Mouse (Mus musculus): ENCODE measurements around the gene Fndc5. TPM values are rescaled to one million over a fixed set of nuclear protein-coding genes. Genes with fewer than 3 reads are reported as not detected.

Fndc5 gene
- polyA plus RNA-seq (2014; fragmentation: Nextera tagmentation; extraction: Ambion mirVana) = 14.5 and 15.4 TPM in 2 replicates

DNA sequence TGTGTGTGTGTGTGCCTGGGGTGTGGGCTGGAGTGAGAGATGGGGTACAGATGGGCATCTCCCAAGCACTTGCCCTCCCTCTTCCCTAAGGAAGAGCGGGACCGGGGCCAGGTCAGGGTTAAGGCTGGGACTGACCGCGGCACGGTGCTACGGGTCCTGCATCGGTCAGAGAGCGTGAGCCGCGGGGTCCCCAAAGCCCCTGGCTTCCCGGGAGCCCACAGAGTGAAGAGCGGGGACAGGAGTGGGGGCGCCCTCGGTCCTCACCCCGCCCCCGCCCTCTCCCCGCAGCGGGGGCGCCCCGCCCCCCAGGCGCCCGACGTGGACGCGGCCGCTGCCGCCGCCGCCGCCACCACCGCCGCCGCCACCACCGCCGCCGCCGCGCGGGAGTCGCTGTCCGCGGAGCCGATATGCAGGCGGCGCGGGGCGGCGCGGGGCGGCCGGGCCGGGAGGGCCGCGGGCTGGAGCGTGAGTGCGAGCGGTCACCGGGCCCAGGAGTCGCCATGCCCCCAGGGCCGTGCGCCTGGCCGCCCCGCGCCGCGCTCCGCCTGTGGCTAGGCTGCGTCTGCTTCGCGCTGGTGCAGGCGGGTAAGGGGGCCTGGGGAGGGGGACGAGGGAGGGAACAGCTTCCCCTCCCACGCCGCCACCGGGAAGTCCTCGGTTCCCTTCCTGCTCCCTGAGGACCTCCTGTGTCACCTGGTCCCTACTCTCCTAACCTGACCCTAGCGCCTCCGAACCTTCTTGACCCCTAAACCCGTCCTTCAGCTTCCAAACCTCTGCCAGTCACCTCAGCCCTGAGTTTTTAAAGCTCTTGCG, at the start of gene Fndc5:
Fndc5 (plus strand) TSS at position 421 of the 813 bp plus-strand sequence.
- 1% methylated on average over 31 of the region's 80 CpGs for WGBS
- Histone ChIP-seq H3K27me3 (ENCODE audit: control insufficient read depth, insufficient read depth, low read length) (peaks cover 10% of the 10 kb centered on the region), H3K27ac (no peak within 1 kb of the TSS)

GRCm38 (mm10) chr4:129087850-129088249, 48.9 kb upstream of the Fndc5 start:
- no peak for ATAC-seq (ENCODE audit: low FRiP score)
- WGBS = 55% methylated on average over 5 of the region's 5 CpGs

More for the DNA sequence above, at the start of gene Fndc5:
- peak within 1 kb of the TSS; percentile 57 for H3K4me3 ChIP-seq (replicated peaks; ENCODE audit: low read length)
- no peaks in the 10 kb centered on the region for H3K36me3 ChIP-seq (replicated peaks; ENCODE audit: control insufficient read depth, insufficient read depth)
- no peaks in the 10 kb centered on the region for H3K9me3 ChIP-seq (ENCODE audit: control insufficient read depth, low read length)
- DNase-seq (ENCODE audit: low spot score) = no peak
- ATAC-seq (ENCODE audit: low FRiP score) = peak; percentile 44; the same call in 1 of the 2 replicates
- peak within 1 kb of the TSS; percentile 81 for H3K9ac ChIP-seq
- peak within 1 kb of the TSS; percentile 90 for H3K4me2 ChIP-seq (replicated peaks)
- peaks cover 17% of the 10 kb centered on the region; the same call in 1 of the 2 replicates for H3K4me1 ChIP-seq (replicated peaks; ENCODE audit: control insufficient read depth, insufficient read depth, low read length)

GRCm38 (mm10) chr4:129095276-129095675, 41.5 kb upstream of the Fndc5 start:
- Histone ChIP-seq H3K4me2 (replicated peaks) (no peak overlapping the region), H3K4me1 (replicated peaks; ENCODE audit: control insufficient read depth, insufficient read depth, low read length) (no peaks in the 10 kb centered on the region), H3K27ac (no peak overlapping the region), H3K4me3 (replicated peaks; ENCODE audit: low read length) (no peak overlapping the region), H3K9me3 (ENCODE audit: control insufficient read depth, low read length) (no peaks in the 10 kb centered on the region), H3K9ac (no peak overlapping the region), H3K36me3 (replicated peaks; ENCODE audit: control insufficient read depth, insufficient read depth) (no peaks in the 10 kb centered on the region), H3K27me3 (ENCODE audit: control insufficient read depth, insufficient read depth, low read length) (no peaks in the 10 kb centered on the region)
- DNase-seq (ENCODE audit: low spot score) (no peak), ATAC-seq (ENCODE audit: low FRiP score) (no peak)
- 32% methylated on average over 15 of the region's 15 CpGs for WGBS

More at GRCm38 (mm10) chr4:129087850-129088249, 48.9 kb upstream of the Fndc5 start:
- H3K4me3 ChIP-seq (replicated peaks; ENCODE audit: low read length) = no peak overlapping the region
- H3K27me3 ChIP-seq (ENCODE audit: control insufficient read depth, insufficient read depth, low read length) = no peaks in the 10 kb centered on the region
- DNase-seq (ENCODE audit: low spot score) = no peak
- no peaks in the 10 kb centered on the region for H3K4me1 ChIP-seq (replicated peaks; ENCODE audit: control insufficient read depth, insufficient read depth, low read length)
- no peak overlapping the region for H3K4me2 ChIP-seq (replicated peaks)
- no peaks in the 10 kb centered on the region for H3K9me3 ChIP-seq (ENCODE audit: control insufficient read depth, low read length)
- peaks cover 29% of the 10 kb centered on the region for H3K36me3 ChIP-seq (replicated peaks; ENCODE audit: control insufficient read depth, insufficient read depth)
- no peak overlapping the region for H3K27ac ChIP-seq
- no peak overlapping the region for H3K9ac ChIP-seq

DNA sequence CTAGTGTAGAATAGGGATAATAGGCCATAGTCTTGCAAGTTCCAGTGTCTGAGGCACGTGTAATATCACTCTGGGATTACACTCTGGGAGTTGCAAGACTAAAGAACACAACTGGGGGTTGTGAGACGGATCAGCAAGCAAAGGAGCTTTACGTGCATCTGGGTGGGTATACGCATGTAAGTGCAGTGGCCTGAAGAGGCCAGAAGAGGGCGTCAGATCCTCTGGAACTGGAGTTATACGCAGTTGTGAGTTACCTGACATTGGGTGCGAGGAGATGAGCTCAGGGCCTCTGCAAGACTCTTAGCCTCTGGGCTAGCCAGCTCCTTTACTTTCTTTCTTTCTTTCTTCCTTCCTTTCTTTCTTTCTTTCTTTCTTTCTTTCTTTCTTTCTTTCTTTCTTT, 39.8 kb upstream of the Fndc5 start:
- DNase-seq (ENCODE audit: low spot score) = no peak
- no peaks in the 10 kb centered on the region for H3K4me1 ChIP-seq (replicated peaks; ENCODE audit: control insufficient read depth, insufficient read depth, low read length)
- H3K9ac ChIP-seq = no peak overlapping the region
- no peak for ATAC-seq (ENCODE audit: low FRiP score)
- no peaks in the 10 kb centered on the region for H3K27me3 ChIP-seq (ENCODE audit: control insufficient read depth, insufficient read depth, low read length)
- H3K4me3 ChIP-seq (replicated peaks; ENCODE audit: low read length) = no peak overlapping the region
- no peaks in the 10 kb centered on the region for H3K36me3 ChIP-seq (replicated peaks; ENCODE audit: control insufficient read depth, insufficient read depth)
- H3K9me3 ChIP-seq (ENCODE audit: control insufficient read depth, low read length) = no peaks in the 10 kb centered on the region
- H3K4me2 ChIP-seq (replicated peaks) = no peak overlapping the region
- no peak overlapping the region for H3K27ac ChIP-seq
- 79% methylated on average over 7 of the region's 7 CpGs for WGBS

DNA sequence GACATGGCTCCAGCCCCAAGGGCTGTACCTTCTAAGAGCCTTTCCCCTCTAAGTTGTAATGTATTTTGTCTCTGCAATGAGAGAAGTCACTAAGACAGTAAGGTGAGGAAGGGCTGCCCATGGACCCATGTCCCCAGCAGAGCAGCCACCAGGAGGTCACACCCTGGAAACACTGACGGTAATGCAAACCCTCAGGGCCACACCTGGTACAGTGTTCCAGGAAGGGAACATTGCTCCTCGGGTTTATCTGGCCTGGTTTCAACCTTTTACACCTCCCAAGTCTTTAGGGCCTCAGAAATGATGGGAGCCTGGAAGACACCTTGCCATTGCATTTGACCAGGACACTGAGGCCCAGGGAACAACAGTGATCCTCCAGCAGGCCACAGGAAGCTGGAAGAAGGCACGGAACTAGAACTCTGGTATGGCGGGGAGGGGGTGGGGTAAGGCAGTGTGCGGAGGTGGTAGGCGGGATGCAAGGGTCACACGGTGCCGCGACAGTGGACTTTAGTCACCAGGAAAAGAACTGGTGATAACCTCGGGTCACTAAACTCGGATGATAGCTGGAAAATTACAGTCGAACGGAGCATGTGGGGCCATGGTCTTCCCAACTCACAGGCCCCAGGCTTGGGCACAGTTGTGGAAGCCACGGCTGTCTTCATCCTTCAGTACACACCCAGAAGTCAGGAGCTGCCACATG, 34.5 kb upstream of the Fndc5 start:
- Histone ChIP-seq H3K4me1 (replicated peaks; ENCODE audit: control insufficient read depth, insufficient read depth, low read length) (no peaks in the 10 kb centered on the region), H3K36me3 (replicated peaks; ENCODE audit: control insufficient read depth, insufficient read depth) (no peaks in the 10 kb centered on the region), H3K27ac (no peak overlapping the region), H3K9ac (no peak overlapping the region), H3K4me3 (replicated peaks; ENCODE audit: low read length) (no peak overlapping the region), H3K9me3 (ENCODE audit: control insufficient read depth, low read length) (no peaks in the 10 kb centered on the region), H3K4me2 (replicated peaks) (no peak overlapping the region), H3K27me3 (ENCODE audit: control insufficient read depth, insufficient read depth, low read length) (peaks cover 32% of the 10 kb centered on the region)
- DNase-seq (ENCODE audit: low spot score) (no peak), ATAC-seq (ENCODE audit: low FRiP score) (no peak)
- 87% methylated on average over 14 of the region's 14 CpGs for WGBS

DNA sequence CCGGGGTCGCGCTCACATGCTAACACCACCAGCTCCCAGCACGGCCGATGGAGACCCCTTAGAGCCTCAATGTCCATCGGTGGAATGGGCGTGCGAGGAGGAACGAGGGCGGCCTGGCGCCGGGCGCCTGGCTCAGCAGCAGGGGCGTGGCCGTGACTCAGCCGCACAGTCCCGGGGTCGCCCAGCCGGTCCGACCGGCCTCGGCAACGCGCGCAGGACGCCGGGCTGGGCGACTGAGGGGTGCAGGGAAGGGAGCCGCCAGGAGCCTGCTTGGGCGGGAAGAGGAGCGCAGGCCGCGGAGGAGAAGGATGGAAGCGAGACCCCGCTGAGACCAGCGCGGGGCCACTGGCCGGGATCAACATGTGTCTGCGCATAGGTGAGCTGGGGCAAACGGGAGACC, 31.4 kb upstream of the Fndc5 start, which contains the start of gene Tmem54:
Tmem54 (plus strand) TSS at position 193 of the 400 bp plus-strand sequence.
- DNase-seq (ENCODE audit: low spot score) (no peak), ATAC-seq (ENCODE audit: low FRiP score) (no peak)
- no peak within 1 kb of the TSS for H3K27ac ChIP-seq
- no peaks in the 10 kb centered on the region for H3K36me3 ChIP-seq (replicated peaks; ENCODE audit: control insufficient read depth, insufficient read depth)
- no peak within 1 kb of the TSS for H3K9ac ChIP-seq
- WGBS = 2% methylated on average over 38 of the region's 40 CpGs
- peaks cover 32% of the 10 kb centered on the region for H3K27me3 ChIP-seq (ENCODE audit: control insufficient read depth, insufficient read depth, low read length)
- peak within 1 kb of the TSS; percentile 15 for H3K4me3 ChIP-seq (replicated peaks; ENCODE audit: low read length)
- H3K4me2 ChIP-seq (replicated peaks) = peak within 1 kb of the TSS; percentile 41
- no peaks in the 10 kb centered on the region for H3K9me3 ChIP-seq (ENCODE audit: control insufficient read depth, low read length)
- H3K4me1 ChIP-seq (replicated peaks; ENCODE audit: control insufficient read depth, insufficient read depth, low read length) = no peaks in the 10 kb centered on the region

GRCm38 (mm10) chr4:129106073-129106472, 30.7 kb upstream of the Fndc5 start:
- peaks cover 32% of the 10 kb centered on the region for H3K27me3 ChIP-seq (ENCODE audit: control insufficient read depth, insufficient read depth, low read length)
- H3K4me1 ChIP-seq (replicated peaks; ENCODE audit: control insufficient read depth, insufficient read depth, low read length) = no peaks in the 10 kb centered on the region
- H3K4me2 ChIP-seq (replicated peaks) = no peak overlapping the region
- WGBS = 21% methylated on average over 9 of the region's 9 CpGs
- no peak for DNase-seq (ENCODE audit: low spot score)
- no peaks in the 10 kb centered on the region for H3K9me3 ChIP-seq (ENCODE audit: control insufficient read depth, low read length)
- no peak for ATAC-seq (ENCODE audit: low FRiP score)
- no peak overlapping the region for H3K27ac ChIP-seq
- H3K9ac ChIP-seq = no peak overlapping the region
- no peak overlapping the region for H3K4me3 ChIP-seq (replicated peaks; ENCODE audit: low read length)
- H3K36me3 ChIP-seq (replicated peaks; ENCODE audit: control insufficient read depth, insufficient read depth) = no peaks in the 10 kb centered on the region

GRCm38 (mm10) chr4:129107348-129107899, 29.4 kb upstream of the Fndc5 start:
- no peaks in the 10 kb centered on the region for H3K4me1 ChIP-seq (replicated peaks; ENCODE audit: control insufficient read depth, insufficient read depth, low read length)
- H3K27me3 ChIP-seq (ENCODE audit: control insufficient read depth, insufficient read depth, low read length) = peaks cover 32% of the 10 kb centered on the region
- H3K9me3 ChIP-seq (ENCODE audit: control insufficient read depth, low read length) = no peaks in the 10 kb centered on the region
- H3K9ac ChIP-seq = no peak overlapping the region
- no peak overlapping the region for H3K4me3 ChIP-seq (replicated peaks; ENCODE audit: low read length)
- ATAC-seq (ENCODE audit: low FRiP score) (no peak), DNase-seq (ENCODE audit: low spot score) (no peak)
- no peak overlapping the region for H3K4me2 ChIP-seq (replicated peaks)
- no peaks in the 10 kb centered on the region for H3K36me3 ChIP-seq (replicated peaks; ENCODE audit: control insufficient read depth, insufficient read depth)
- no peak overlapping the region for H3K27ac ChIP-seq
- whole genome bisulfite sequencing = 73% methylated on average over 10 of the region's 10 CpGs

DNA sequence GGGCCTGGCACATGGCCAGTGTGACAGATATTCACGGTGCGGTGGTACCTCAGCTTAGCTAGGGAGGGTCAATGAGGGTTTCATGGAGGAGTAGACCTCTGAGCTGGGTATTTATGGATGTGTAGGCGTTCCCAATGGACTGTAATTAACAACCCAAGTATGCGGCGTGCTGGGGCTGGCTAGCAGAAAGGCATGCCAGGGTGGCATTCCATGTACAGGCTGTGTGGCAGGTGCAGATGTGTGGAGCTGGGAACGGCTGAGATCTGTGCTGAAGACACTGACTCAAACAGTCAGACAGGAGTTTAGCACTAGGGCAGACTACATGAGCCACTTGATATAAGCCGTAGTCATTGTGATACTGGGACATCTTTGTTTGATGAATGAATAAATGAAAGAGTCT, 28.2 kb upstream of the Fndc5 start:
- H3K9ac ChIP-seq = no peak overlapping the region
- no peak overlapping the region for H3K27ac ChIP-seq
- ATAC-seq (ENCODE audit: low FRiP score) (no peak), DNase-seq (ENCODE audit: low spot score) (no peak)
- peaks cover 8% of the 10 kb centered on the region for H3K4me1 ChIP-seq (replicated peaks; ENCODE audit: control insufficient read depth, insufficient read depth, low read length)
- 73% methylated on average over 7 of the region's 7 CpGs for WGBS
- no peak overlapping the region for H3K4me3 ChIP-seq (replicated peaks; ENCODE audit: low read length)
- H3K4me2 ChIP-seq (replicated peaks) = no peak overlapping the region
- H3K36me3 ChIP-seq (replicated peaks; ENCODE audit: control insufficient read depth, insufficient read depth) = no peaks in the 10 kb centered on the region
- H3K27me3 ChIP-seq (ENCODE audit: control insufficient read depth, insufficient read depth, low read length) = peaks cover 31% of the 10 kb centered on the region
- no peaks in the 10 kb centered on the region for H3K9me3 ChIP-seq (ENCODE audit: control insufficient read depth, low read length)
